Comparison of ENCODE assay signal across 27 mouse cellular contexts in the genomic region with DNA sequence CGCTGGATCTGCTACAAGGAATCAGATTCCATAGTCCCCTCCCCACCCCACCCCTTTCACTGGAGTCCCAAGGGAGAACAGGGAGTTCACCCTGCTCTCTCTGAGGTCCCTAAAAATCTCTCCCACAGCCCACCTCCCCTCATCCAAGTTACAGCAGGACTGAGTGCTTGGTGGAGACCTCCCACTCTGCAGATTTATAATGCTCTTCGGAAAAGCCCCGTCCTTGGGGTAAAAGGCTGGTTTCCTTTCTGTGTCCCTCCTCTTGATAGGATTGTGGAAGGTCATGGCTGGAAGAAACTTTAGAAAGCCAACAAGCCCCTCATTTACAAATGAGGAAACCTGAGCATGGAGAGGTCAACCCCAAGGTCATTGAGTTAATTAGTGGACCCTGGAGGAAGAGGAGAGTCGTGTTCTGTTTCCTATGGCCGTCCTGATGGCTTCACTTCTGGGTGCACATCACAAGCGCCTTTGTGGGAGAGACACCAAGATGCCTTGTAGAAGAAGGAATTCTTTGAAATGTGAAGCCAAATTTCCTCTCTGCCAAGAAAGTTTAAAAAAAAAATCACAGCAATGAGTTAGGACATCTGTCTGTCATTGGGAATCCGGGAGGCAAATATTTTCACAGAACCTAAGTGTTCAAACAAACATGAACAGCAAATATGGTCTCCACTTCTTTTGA.
DNase-seq lines count a peak whose midpoint lies in the region; ATAC-seq and TF ChIP-seq lines count a peak whose summit lies in the region.
"Had no signal": no experiment of that assay in that cellular context is flagged by ENCODE, and none has a peak within 500 bp of the region (broad histone marks: within the 10 kb centered on the region; RNA-seq: fewer than 3 reads in every experiment).

No protein-coding gene starts in this region.

- H3K9ac ChIP-seq in hindbrain, embryonic 11.5 days (ENCODE audit: low read depth, low read length), result no peak overlapping the region
- no peak overlapping the region for H3K9ac ChIP-seq in lung, embryonic 14.5 days
- no peak overlapping the region for H3K9ac ChIP-seq in stomach, postnatal 0 days (ENCODE audit: low read length)
- H3K9ac ChIP-seq: forebrain, postnatal 0 days; hindbrain, embryonic 13.5 days; liver, embryonic 15.5 days; neural tube, embryonic 12.5 days had no signal

- no peaks in the 10 kb centered on the region for H3K27me3 ChIP-seq in hindbrain, embryonic 10.5 days (ENCODE audit: insufficient read depth, poor library complexity, severe bottlenecking)
- no peaks in the 10 kb centered on the region for H3K27me3 ChIP-seq in hindbrain, embryonic 11.5 days (ENCODE audit: control insufficient read depth, insufficient read depth, low read length)
- H3K27me3 ChIP-seq in lung, embryonic 14.5 days (ENCODE audit: insufficient read depth, low read length), result no peaks in the 10 kb centered on the region
- no peaks in the 10 kb centered on the region for H3K27me3 ChIP-seq in stomach, postnatal 0 days (ENCODE audit: control insufficient read depth, insufficient read depth, low read length)
- H3K27me3 ChIP-seq: hindbrain, embryonic 13.5 days; liver, embryonic 15.5 days; neural tube, embryonic 12.5 days; Patski had no signal

- DNase-seq in hindbrain, embryonic 10.5 days (ENCODE audit: low spot score), result peak; percentile 17
- DNase-seq in hindbrain, embryonic 11.5 days (ENCODE audit: low spot score), result no peak
- DNase-seq in lung, embryonic 14.5 days, result peak; percentile 91
- no peak for DNase-seq in lung, adult 18-20 months
- peak; percentile 23 for DNase-seq in embryo, embryonic 9.5 days (ENCODE audit: extremely low spot score)
- DNase-seq in lung, postnatal 10 days, result peak; percentile 44
- DNase-seq in liver, result no peak
- DNase-seq in stomach, postnatal 0 days (ENCODE audit: low spot score), result no peak
- DNase-seq: adrenal gland, postnatal 25 days; cerebellum, adult 18-20 months; cerebellum, postnatal 10 days; forebrain, postnatal 0 days; gastrocnemius, postnatal 10 days; heart, postnatal 14 days; kidney, postnatal 25 days; right cerebral cortex, adult 18-20 months; right cerebral cortex, postnatal 4 days; thymus, adult 2 months; thymus, postnatal 36 days had no signal

- ATAC-seq in hindbrain, embryonic 11.5 days (ENCODE audit: low FRiP score), result no peak
- ATAC-seq in lung, embryonic 14.5 days (ENCODE audit: insufficient read depth), result peak; percentile 53
- ATAC-seq in stomach, postnatal 0 days (ENCODE audit: low FRiP score, low TSS enrichment), result no peak
- ATAC-seq: forebrain, postnatal 0 days; intestine, embryonic 16.5 days; Patski had no signal

- H3K36me3 ChIP-seq in hindbrain, embryonic 10.5 days, result no peaks in the 10 kb centered on the region
- H3K36me3 ChIP-seq in hindbrain, embryonic 11.5 days (ENCODE audit: control insufficient read depth, insufficient read depth, low read length), result no peaks in the 10 kb centered on the region
- H3K36me3 ChIP-seq in lung, embryonic 14.5 days (ENCODE audit: insufficient read depth), result no peaks in the 10 kb centered on the region
- no peaks in the 10 kb centered on the region for H3K36me3 ChIP-seq in stomach, postnatal 0 days (ENCODE audit: control insufficient read depth, insufficient read depth, low read length)
- H3K36me3 ChIP-seq: hindbrain, embryonic 13.5 days; liver, embryonic 15.5 days; midbrain, embryonic 10.5 days; neural tube, embryonic 12.5 days had no signal

- no peak for TF ChIP-seq EP300 in stomach, postnatal 0 days (optimal IDR thresholded peaks at IDR 0.05)

- H3K4me2 ChIP-seq in hindbrain, embryonic 11.5 days (replicated peaks; ENCODE audit: low read depth, low read length), result no peak overlapping the region
- H3K4me2 ChIP-seq in lung, embryonic 14.5 days, result no peak overlapping the region
- H3K4me2 ChIP-seq in stomach, postnatal 0 days (replicated peaks; ENCODE audit: low read depth), result no peak overlapping the region
- H3K4me2 ChIP-seq: hindbrain, embryonic 13.5 days; liver, embryonic 15.5 days; neural tube, embryonic 12.5 days had no signal

- H3K27ac ChIP-seq in hindbrain, embryonic 10.5 days, result no peak overlapping the region
- H3K27ac ChIP-seq in hindbrain, embryonic 11.5 days (ENCODE audit: low read depth, low read length), result no peak overlapping the region
- peak overlapping the region; percentile 64 for H3K27ac ChIP-seq in lung, embryonic 14.5 days (ENCODE audit: low read depth)
- no peak overlapping the region for H3K27ac ChIP-seq in stomach, postnatal 0 days (replicated peaks)
- H3K27ac ChIP-seq: hindbrain, embryonic 13.5 days; liver, embryonic 15.5 days; midbrain, embryonic 10.5 days; neural tube, embryonic 12.5 days had no signal

- 62% methylated on average over 7 of the region's 7 CpGs for WGBS in hindbrain, embryonic 10.5 days
- WGBS in hindbrain, embryonic 11.5 days, result 70% methylated on average over 7 of the region's 7 CpGs
- 36% methylated on average over 7 of the region's 7 CpGs for WGBS in lung, embryonic 14.5 days
- WGBS in stomach, postnatal 0 days, result 68% methylated on average over 7 of the region's 7 CpGs

- no peak for TF ChIP-seq CTCF in lung, embryonic 14.5 days (IDR thresholded peaks at IDR 0.05; ENCODE audit: low read depth)
- TF ChIP-seq CTCF in stomach, postnatal 0 days (IDR thresholded peaks at IDR 0.05; ENCODE audit: low read depth), result no peak

- H3K9me3 ChIP-seq in hindbrain, embryonic 10.5 days, result no peaks in the 10 kb centered on the region
- H3K9me3 ChIP-seq in hindbrain, embryonic 11.5 days (ENCODE audit: control insufficient read depth, low read length), result no peaks in the 10 kb centered on the region
- H3K9me3 ChIP-seq in lung, embryonic 14.5 days (ENCODE audit: low read depth, low read length), result no peaks in the 10 kb centered on the region
- no peaks in the 10 kb centered on the region for H3K9me3 ChIP-seq in stomach, postnatal 0 days (ENCODE audit: control insufficient read depth, low read length)
- H3K9me3 ChIP-seq: hindbrain, embryonic 13.5 days; liver, embryonic 15.5 days; midbrain, embryonic 10.5 days; neural tube, embryonic 12.5 days had no signal

- no peak overlapping the region for H3K4me3 ChIP-seq in hindbrain, embryonic 10.5 days
- H3K4me3 ChIP-seq in hindbrain, embryonic 11.5 days (ENCODE audit: low read depth, low read length), result no peak overlapping the region
- H3K4me3 ChIP-seq in lung, embryonic 14.5 days (ENCODE audit: low read depth, low read length), result no peak overlapping the region
- no peak overlapping the region for H3K4me3 ChIP-seq in stomach, postnatal 0 days (ENCODE audit: low read depth, low read length)
- H3K4me3 ChIP-seq: erythroblast, embryonic 14.5 days; hindbrain, embryonic 13.5 days; liver, embryonic 15.5 days; midbrain, embryonic 10.5 days; myocyte; neural tube, embryonic 12.5 days had no signal

- H3K4me1 ChIP-seq in hindbrain, embryonic 10.5 days (replicated peaks), result peaks cover 12% of the 10 kb centered on the region; the same call in 1 of the 2 replicates
- no peaks in the 10 kb centered on the region for H3K4me1 ChIP-seq in hindbrain, embryonic 11.5 days (replicated peaks; ENCODE audit: control insufficient read depth, insufficient read depth, low read length)
- peaks cover 4% of the 10 kb centered on the region; the same call in 1 of the 2 replicates for H3K4me1 ChIP-seq in lung, embryonic 14.5 days (ENCODE audit: insufficient read depth)
- H3K4me1 ChIP-seq in stomach, postnatal 0 days (replicated peaks; ENCODE audit: control insufficient read depth, insufficient read depth), result no peaks in the 10 kb centered on the region
- H3K4me1 ChIP-seq: hindbrain, embryonic 13.5 days; liver, embryonic 15.5 days; neural tube, embryonic 12.5 days had no signal

Comparison
In these comparisons a context has a peak if more than half of its experiments do, and no peak if none do; other contexts are left out.
1. DNase-seq: peak in hindbrain, embryonic 10.5 days (single experiment), lung, embryonic 14.5 days (single experiment), embryo, embryonic 9.5 days (single experiment) and lung, postnatal 10 days (single experiment); none in hindbrain, embryonic 11.5 days (single experiment), lung, adult 18-20 months (0 of 2), liver (single experiment) and stomach, postnatal 0 days (single experiment).